Mouse (Mus musculus) embryonic facial prominence, embryonic 10.5 days (tissue): ENCODE results near the gene H2afj. TPM values are rescaled to one million over a fixed set of nuclear protein-coding genes. Genes with fewer than 3 reads are reported as not detected.

Experiments
- DNase-seq: peaks from one replicate; pipeline ENCODE4 v3.0.0-alpha.2; 2017; ENCODE audit warnings: low spot score
- H3K27ac ChIP-seq: fragments of 300-500 bp; sonication (generic); replicated peaks from 2 replicates; pipeline ENCODE4 v1.5.1; 2016; ENCODE audit warnings: mild to moderate bottlenecking
- H3K27me3 ChIP-seq: fragments of 300-500 bp; sonication (generic); replicated peaks from 2 replicates; pipeline ENCODE4 v1.6.1; 2016; ENCODE audit warnings: low read depth, mild to moderate bottlenecking; ENCODE audit not compliant: poor library complexity, severe bottlenecking
- H3K36me3 ChIP-seq: fragments of 300-500 bp; sonication (generic); replicated peaks from 2 replicates; pipeline ENCODE4 v1.6.1; 2016; ENCODE audit warnings: mild to moderate bottlenecking, moderate library complexity
- H3K4me1 ChIP-seq: fragments of 300-500 bp; sonication (generic); 2 replicates; pipeline ENCODE4 v1.6.1; 2016
- H3K4me3 ChIP-seq: fragments of 300-500 bp; sonication (generic); 2 replicates; pipeline ENCODE4 v1.5.1; 2016; ENCODE audit warnings: mild to moderate bottlenecking, moderate library complexity
- H3K9me3 ChIP-seq: fragments of 300-500 bp; sonication (generic); 2 replicates; pipeline ENCODE4 v1.6.1; 2016; ENCODE audit warnings: mild to moderate bottlenecking
- WGBS: fragments of 180-500 bp; shearing (Covaris S2); methylation state at CpG from one replicate; pipeline ENCODE4 v1.1.7; 2016; 5-methylcytosine and 5-hydroxymethylcytosine counted together
- polyA plus RNA-seq: library from polyadenylated mRNA; unstranded; fragments of >200 nt; fragmentation: Nextera tagmentation; extraction: Ambion mirVana; gene quantifications from 2 replicates; pipeline ENCODE4 v1.2.1, GENCODE M21; 2016

Gene H2afj
- polyA plus RNA-seq, 1 experiment from 2014 or later, result 86.6 TPM

DNA sequence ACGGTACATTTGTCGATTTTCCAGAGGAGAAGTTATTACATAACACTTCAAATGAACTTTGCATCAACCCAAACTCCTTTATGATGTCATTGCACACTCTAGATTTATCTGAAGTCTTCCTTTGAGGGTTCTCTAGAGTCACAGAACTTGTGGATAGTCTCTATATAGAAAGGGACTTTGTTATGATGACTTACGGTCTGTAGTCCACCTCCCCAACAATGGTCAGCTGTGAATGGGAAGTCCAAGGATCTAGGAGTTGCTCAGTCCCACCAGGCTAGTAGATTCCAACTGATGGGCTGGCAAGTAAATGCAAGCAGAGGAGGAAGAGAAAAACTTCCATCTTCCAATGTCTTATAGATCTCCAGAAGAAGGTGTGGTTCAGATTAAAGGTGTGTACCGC, 20.6 kb downstream of the H2afj start:
- H3K27ac ChIP-seq, result peak overlapping the region; percentile 98
- H3K36me3 ChIP-seq, result peaks cover 22% of the 10 kb centered on the region
- H3K27me3 ChIP-seq, result no peaks in the 10 kb centered on the region
- WGBS, result 33% methylated on average over 4 of the region's 4 CpGs
- H3K4me3 ChIP-seq, result peak overlapping the region; percentile 99
- no peak for DNase-seq
- peaks cover 14% of the 10 kb centered on the region; the same call in 1 of the 2 replicates for H3K4me1 ChIP-seq
- no peaks in the 10 kb centered on the region for H3K9me3 ChIP-seq

DNA sequence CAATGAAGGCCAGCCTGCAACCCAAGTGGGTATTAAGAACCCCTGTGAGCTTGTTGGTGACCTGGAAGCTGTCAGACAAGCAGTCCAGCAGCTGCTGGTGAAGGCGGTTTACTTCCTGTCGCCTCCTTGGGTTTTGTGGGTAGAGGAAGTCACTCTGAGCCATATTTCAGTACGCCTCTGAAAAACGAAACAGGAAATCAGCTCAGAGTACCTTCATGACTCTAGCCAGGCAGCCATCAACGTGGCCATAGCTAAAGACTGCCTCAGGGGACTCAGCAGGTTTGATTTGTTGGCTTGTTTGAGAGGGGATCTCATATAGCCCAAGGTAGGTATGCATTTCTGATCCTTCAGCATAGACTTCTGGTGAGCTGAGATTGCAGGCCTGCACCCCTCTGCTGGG, 23.7 kb downstream of the H2afj start:
- WGBS, result 71% methylated on average over 5 of the region's 5 CpGs
- Histone ChIP-seq H3K27me3 (no peaks in the 10 kb centered on the region), H3K4me3 (no peak overlapping the region), H3K4me1 (peaks cover 10% of the 10 kb centered on the region; the same call in 1 of the 2 replicates), H3K9me3 (no peaks in the 10 kb centered on the region), H3K36me3 (no peaks in the 10 kb centered on the region), H3K27ac (no peak overlapping the region)
- DNase-seq, result no peak

DNA sequence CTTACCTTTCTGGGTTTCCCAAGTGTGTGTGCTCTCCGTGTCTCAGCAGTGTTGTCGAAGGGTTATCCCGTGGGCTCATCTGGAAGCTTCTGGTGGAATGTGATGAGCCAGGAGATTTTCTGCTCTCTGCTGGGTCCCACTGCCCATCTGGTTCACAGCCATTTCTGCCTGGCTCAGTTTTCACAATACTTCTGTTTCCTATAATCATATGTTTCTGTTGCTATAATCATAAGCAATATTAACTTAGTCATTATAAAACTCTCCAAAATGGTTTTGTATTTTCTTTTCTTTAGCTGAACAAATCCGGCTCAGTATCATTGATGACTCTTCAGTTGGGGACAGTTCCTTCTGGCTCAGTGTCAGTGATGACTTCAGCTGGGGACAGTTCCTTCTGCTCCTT, 27.3 kb downstream of the H2afj start, which contains the start of gene Smco3:
Gene Smco3 (minus strand): TSS at position 101 of the 400 bp plus-strand sequence.
- no peak within 1 kb of the TSS for H3K4me3 ChIP-seq
- no peaks in the 10 kb centered on the region for H3K27me3 ChIP-seq
- no peaks in the 10 kb centered on the region for H3K36me3 ChIP-seq
- no peaks in the 10 kb centered on the region for H3K4me1 ChIP-seq
- 53% methylated on average over 4 of the region's 4 CpGs for WGBS
- DNase-seq, result no peak
- H3K27ac ChIP-seq, result no peak within 1 kb of the TSS
- H3K9me3 ChIP-seq, result no peaks in the 10 kb centered on the region

DNA sequence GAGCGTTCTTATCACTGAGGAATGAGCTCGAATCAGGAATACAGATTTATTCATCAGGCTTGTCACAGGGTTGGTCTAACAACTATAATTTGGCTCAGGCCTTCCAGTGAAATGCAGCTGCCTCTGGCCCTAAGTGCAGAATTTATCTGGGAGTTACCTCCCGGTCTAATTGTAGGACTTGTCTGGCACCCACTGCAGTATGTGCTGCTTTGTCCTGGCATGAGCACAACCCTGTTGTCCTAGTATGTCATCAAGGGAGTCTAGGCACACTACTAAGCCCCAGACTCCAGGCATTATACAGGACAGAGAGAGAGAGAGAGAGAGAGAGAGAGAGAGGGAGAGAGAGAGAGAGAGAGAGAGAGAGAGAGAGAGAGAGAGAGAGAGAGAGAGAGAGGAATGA, 29.3 kb downstream of the H2afj start:
- 85% methylated on average over 3 of the region's 3 CpGs for WGBS
- Histone ChIP-seq H3K27me3 (no peaks in the 10 kb centered on the region), H3K27ac (no peak overlapping the region), H3K4me1 (no peaks in the 10 kb centered on the region), H3K9me3 (no peaks in the 10 kb centered on the region), H3K36me3 (no peaks in the 10 kb centered on the region), H3K4me3 (no peak overlapping the region)
- no peak for DNase-seq

DNA sequence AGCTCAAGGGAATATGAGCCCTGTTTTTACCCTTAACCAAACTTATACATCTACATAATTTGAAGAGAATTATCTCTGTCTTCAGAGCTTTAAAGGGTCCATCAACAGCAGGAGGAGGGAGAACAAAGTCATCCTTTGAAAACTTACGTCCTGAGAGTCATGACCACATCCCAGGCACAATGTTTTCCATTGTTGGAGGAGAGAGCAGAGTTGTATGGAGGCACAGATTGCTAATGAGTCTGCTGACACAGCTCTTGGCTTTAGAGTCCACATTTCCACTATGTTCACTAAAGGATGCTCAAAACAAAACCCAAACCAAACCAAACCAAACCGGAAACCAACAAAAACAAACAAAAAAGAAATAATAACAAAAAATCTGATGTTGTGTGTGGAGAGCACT, 36.9 kb downstream of the H2afj start:
- H3K4me1 ChIP-seq, result no peaks in the 10 kb centered on the region
- no peak overlapping the region for H3K4me3 ChIP-seq
- no peaks in the 10 kb centered on the region for H3K36me3 ChIP-seq
- no peaks in the 10 kb centered on the region for H3K27me3 ChIP-seq
- no peak for DNase-seq
- H3K27ac ChIP-seq, result no peak overlapping the region
- 53% methylated on average over 2 of the region's 2 CpGs for WGBS
- H3K9me3 ChIP-seq, result no peaks in the 10 kb centered on the region

DNA sequence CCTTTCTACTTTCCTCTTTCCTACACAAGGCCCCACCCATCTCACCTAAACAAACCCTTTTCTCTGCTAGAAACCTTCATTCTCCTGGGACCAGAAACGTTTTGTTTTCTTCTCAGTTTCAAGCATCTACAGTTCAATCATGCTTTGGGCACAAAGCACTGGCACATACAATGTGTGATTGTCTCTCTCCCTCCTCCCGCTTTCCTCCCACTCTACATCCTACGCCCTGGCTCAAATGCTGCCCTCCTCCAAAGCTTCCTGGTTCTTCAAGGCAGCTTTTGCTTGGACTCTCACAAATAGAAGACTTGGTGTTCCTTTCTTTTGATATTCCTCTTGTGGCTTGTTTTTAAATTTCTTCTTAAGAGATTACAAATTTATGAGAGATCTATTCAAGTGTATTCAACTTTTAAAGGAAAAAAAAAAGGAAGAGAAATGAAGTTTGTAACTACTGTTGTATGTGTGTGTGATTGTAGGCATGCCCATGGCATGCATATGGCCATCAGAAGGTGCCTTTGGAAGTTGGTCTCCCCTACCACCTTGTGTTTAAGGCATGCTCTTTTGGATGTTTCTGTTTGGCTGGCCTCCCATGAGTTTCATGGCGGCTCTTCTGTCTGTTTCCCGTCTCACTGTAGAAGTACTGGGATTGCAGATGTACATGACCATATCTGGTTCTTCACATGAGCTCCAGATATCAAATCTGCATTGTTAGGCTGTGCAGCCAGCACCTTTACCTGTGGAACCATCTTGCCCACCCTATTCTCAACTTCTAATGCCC, 37.8 kb downstream of the H2afj start:
- H3K9me3 ChIP-seq, result no peaks in the 10 kb centered on the region
- no peak for DNase-seq
- H3K36me3 ChIP-seq, result no peaks in the 10 kb centered on the region
- no peak overlapping the region for H3K27ac ChIP-seq
- no peaks in the 10 kb centered on the region for H3K27me3 ChIP-seq
- WGBS, result 62% methylated on average over 5 of the region's 5 CpGs
- no peaks in the 10 kb centered on the region for H3K4me1 ChIP-seq
- no peak overlapping the region for H3K4me3 ChIP-seq

DNA sequence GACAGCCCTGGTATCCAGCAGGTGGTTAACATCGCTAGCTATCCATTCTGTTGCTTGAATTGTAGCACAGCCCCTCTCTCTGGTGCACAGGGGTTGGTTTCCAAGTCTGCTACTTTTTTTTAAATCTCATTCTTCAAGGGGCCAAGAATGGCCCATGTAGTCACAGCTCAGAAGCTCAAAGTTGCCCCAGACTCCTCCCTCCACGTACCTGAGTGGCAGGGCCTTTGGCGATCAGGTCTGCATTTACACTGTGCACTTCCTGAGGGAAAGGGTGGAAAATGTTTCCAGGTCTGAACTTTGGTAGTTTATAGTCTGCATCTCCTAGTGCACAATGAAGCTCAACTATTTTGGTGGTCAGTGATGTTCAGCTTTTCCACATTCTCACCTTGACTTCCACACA, 39.2 kb downstream of the H2afj start:
- Histone ChIP-seq H3K27me3 (no peaks in the 10 kb centered on the region), H3K4me1 (peaks cover 4% of the 10 kb centered on the region), H3K9me3 (no peaks in the 10 kb centered on the region), H3K27ac (no peak overlapping the region), H3K4me3 (no peak overlapping the region), H3K36me3 (no peaks in the 10 kb centered on the region)
- DNase-seq, result no peak
- WGBS, result 87% methylated on average over 3 of the region's 3 CpGs

DNA sequence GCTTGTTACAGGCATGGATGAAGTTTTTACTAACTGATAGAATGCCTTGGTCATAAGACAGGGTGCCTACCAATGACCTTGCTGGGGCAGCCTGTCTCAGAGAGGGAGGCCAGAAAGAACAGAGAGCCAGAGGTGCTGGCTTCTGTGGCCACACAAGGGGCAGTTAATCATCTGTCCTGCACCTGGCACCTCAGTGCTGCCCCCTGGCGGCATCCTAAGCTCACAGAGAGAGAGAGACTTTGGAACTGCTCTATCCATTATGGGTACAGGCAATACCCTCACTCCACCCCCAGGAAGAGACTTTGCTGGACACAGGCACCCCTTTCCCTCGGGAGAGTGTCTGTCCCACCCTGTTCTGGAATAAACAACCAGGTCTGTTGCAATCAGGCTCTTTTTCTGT, 39.7 kb downstream of the H2afj start:
- Histone ChIP-seq H3K36me3 (no peaks in the 10 kb centered on the region), H3K27me3 (no peaks in the 10 kb centered on the region), H3K4me3 (no peak overlapping the region), H3K27ac (no peak overlapping the region), H3K4me1 (peaks cover 9% of the 10 kb centered on the region), H3K9me3 (no peaks in the 10 kb centered on the region)
- DNase-seq, result peak; percentile 65
- WGBS, result 34% methylated on average over 2 of the region's 2 CpGs

DNA sequence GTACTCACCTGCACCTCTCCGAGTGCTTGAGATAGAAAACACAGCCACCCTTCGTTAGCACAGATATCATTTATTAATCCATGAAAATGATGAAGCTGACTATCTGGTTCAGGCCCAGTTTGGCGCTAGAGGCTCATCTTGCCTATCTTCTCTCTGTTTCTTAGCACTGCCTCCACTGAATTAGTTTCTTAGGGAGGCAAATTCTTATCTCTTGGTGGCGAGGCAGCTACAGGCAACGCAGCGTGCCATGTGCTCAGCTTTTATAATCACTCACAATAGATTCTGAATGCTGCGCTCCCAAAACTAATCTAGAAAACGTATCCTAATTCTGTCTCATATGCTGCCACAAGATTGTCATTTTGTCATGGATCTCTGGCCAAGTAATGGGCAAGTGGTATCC, 40.4 kb downstream of the H2afj start:
- Histone ChIP-seq H3K36me3 (no peaks in the 10 kb centered on the region), H3K9me3 (no peaks in the 10 kb centered on the region), H3K4me3 (no peak overlapping the region), H3K27ac (no peak overlapping the region), H3K4me1 (peaks cover 15% of the 10 kb centered on the region), H3K27me3 (no peaks in the 10 kb centered on the region)
- WGBS, result 91% methylated on average over 8 of the region's 8 CpGs
- no peak for DNase-seq

DNA sequence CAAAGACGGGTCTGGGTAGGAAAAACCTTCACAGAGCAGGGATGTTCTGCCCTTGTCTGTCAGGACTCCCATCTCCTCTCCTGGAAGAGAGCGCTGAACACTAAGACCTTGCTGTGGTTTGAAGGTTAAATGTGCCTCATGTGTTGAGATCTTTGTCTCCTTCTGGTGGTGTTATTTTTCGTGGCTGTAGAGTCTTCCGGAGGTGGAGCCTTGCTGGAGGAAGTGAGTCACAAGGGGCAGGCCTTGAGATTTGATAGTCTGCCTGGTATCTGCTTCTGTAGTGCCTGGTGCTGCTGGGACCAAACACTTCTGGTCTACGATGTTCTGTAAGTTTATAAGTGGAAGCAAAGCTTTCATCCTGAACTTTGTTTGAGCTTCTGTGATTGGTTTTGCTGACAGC, 40.9 kb downstream of the H2afj start:
- WGBS, result 88% methylated on average over 5 of the region's 5 CpGs
- H3K9me3 ChIP-seq, result no peaks in the 10 kb centered on the region
- no peaks in the 10 kb centered on the region for H3K36me3 ChIP-seq
- H3K27me3 ChIP-seq, result no peaks in the 10 kb centered on the region
- H3K4me1 ChIP-seq, result peaks cover 15% of the 10 kb centered on the region
- DNase-seq, result no peak
- H3K4me3 ChIP-seq, result no peak overlapping the region
- no peak overlapping the region for H3K27ac ChIP-seq

DNA sequence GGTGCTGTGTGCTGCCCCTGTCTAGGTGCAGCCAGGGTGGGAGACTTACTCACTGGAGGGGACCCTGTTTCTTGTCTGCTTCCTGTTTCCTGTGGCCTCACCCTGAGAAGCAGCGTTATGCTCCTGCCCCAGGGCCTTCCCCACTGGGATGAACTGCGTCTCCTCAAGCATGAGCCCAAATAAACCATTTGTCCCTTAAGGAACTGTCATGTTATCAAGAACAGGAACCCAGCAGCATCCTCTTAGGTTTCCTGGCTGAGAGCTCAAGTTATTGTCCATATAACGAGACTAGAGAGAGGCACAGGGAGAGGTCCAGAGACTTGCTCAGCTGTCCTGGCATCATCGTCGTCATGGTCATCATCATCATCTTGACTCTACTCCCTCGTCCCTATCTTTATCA, 42.2 kb downstream of the H2afj start:
- 70% methylated on average over 6 of the region's 6 CpGs for WGBS
- no peak for DNase-seq
- Histone ChIP-seq H3K27ac (no peak overlapping the region), H3K36me3 (no peaks in the 10 kb centered on the region), H3K9me3 (no peaks in the 10 kb centered on the region), H3K4me1 (peaks cover 20% of the 10 kb centered on the region), H3K27me3 (no peaks in the 10 kb centered on the region), H3K4me3 (no peak overlapping the region)

DNA sequence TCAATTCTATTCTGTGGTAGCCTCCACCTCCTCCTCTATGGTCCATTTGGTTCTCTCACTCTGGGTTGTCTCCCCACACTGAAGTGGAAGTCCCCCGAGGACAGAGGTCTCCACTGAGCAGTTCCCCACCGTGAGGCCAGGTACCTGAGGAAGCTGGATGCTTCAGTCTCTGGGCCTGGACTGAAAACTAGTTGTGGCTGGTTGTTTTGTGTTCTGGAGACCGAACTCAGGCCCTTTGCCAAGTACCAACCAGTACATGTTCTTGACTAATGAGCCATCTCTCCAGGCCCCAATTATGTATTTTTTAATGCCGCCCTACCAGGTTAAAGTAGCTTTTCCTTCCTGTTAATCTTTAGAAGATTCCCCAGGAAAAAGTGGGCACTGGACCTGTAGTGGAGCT, 44.3 kb downstream of the H2afj start:
- DNase-seq, result no peak
- Histone ChIP-seq H3K9me3 (no peaks in the 10 kb centered on the region), H3K27ac (peak overlapping the region; percentile 55), H3K4me3 (no peak overlapping the region), H3K27me3 (no peaks in the 10 kb centered on the region), H3K4me1 (peaks cover 34% of the 10 kb centered on the region), H3K36me3 (no peaks in the 10 kb centered on the region)
- WGBS, result 84% methylated on average over 4 of the region's 4 CpGs

DNA sequence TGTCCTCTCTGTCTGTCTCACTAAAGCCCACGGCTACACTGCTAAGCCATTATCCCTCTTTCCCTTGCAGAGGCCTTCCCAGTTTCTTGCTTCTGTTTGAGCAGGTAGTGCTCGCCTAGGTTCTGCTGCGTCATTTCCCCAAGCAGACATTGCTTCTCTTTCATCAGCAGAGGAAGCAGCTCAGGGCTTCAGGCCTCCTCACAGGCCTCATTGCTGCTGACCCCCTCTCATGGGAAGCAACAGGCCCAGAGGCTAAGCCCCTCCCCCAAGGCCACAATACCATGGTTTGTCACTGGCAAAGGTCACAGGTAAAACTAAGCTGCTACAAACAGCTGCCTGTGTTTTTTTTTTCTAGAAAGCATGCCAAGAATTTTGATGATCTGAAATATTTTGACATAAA, 44.7 kb downstream of the H2afj start:
- H3K36me3 ChIP-seq, result no peaks in the 10 kb centered on the region
- WGBS, result 42% methylated on average over 3 of the region's 3 CpGs
- H3K4me1 ChIP-seq, result peaks cover 38% of the 10 kb centered on the region
- H3K27ac ChIP-seq, result peak overlapping the region; percentile 55
- H3K27me3 ChIP-seq, result no peaks in the 10 kb centered on the region
- peak; percentile 60 for DNase-seq
- H3K4me3 ChIP-seq, result no peak overlapping the region
- H3K9me3 ChIP-seq, result no peaks in the 10 kb centered on the region
